Mouse (Mus musculus) cortical plate, adult 2 months (tissue): ENCODE measurements around the gene Zfp382.

Experiments used
- CTCF ChIP-seq: fragments of 200-500 bp; IDR thresholded peaks from 2 replicates; pipeline ENCODE4 v1.5.1; 2011; ENCODE audit warnings: mild to moderate bottlenecking, control low read depth, low read length; ENCODE audit not compliant: insufficient read depth; ENCODE audit errors: extremely low read depth
- POLR2A ChIP-seq: fragments of 200-500 bp; IDR thresholded peaks from 2 replicates; pipeline ENCODE4 v1.6.1; 2011; ENCODE audit warnings: mild to moderate bottlenecking, low read length, control low read depth; ENCODE audit not compliant: insufficient read depth; ENCODE audit errors: extremely low read depth

GRCm38 (mm10) chr7:30090092-30090969, 31.4 kb upstream of the Zfp382 start, which contains the start of the genes Gm26920 and Zfp566:
- TF ChIP-seq CTCF (no peak), POLR2A (peak; percentile 87; the same call in 1 of the 2 replicates)
